Mouse (Mus musculus): Measurements from ENCODE around the gene Cers6.

Cers6 gene

GRCm38 (mm10) chr2:69020636-69021310, 159.5 kb downstream of the Cers6 start:
- no peak for DNase-seq

GRCm38 (mm10) chr2:69021516-69021915, 160.3 kb downstream of the Cers6 start:
- no peak for DNase-seq

GRCm38 (mm10) chr2:69024856-69025255, 163.6 kb downstream of the Cers6 start:
- DNase-seq, result no peak

- no peak for DNase-seq
These were observed 171.3 kb downstream of the Cers6 start for GRCm38 (mm10) chr2:69032562-69032961.

GRCm38 (mm10) chr2:69035457-69035856, 174.2 kb downstream of the Cers6 start:
- DNase-seq, result no peak

GRCm38 (mm10) chr2:69037362-69037761, 176.1 kb downstream of the Cers6 start:
- DNase-seq, result no peak

GRCm38 (mm10) chr2:69042327-69043106, 181.3 kb downstream of the Cers6 start:
- DNase-seq, result no peak

GRCm38 (mm10) chr2:69043431-69044118, 182.3 kb downstream of the Cers6 start:
- DNase-seq, result peak; percentile 21

- no peak for DNase-seq
These were observed 184.7 kb downstream of the Cers6 start for GRCm38 (mm10) chr2:69045926-69046325.

- DNase-seq, result no peak
These were observed 186.1 kb downstream of the Cers6 start for GRCm38 (mm10) chr2:69047297-69047696.

- DNase-seq, result no peak
These were observed 186.6 kb downstream of the Cers6 start for GRCm38 (mm10) chr2:69047805-69048204.

GRCm38 (mm10) chr2:69049179-69049578, 187.9 kb downstream of the Cers6 start:
- no peak for DNase-seq

GRCm38 (mm10) chr2:69050189-69050588, 188.9 kb downstream of the Cers6 start:
- no peak for DNase-seq

GRCm38 (mm10) chr2:69051596-69051995, 190.4 kb downstream of the Cers6 start:
- no peak for DNase-seq

- peak; percentile 39 for DNase-seq
These were observed 192.1 kb downstream of the Cers6 start for GRCm38 (mm10) chr2:69053210-69053858.

- DNase-seq, result peak; percentile 77
These were observed 193.0 kb downstream of the Cers6 start for GRCm38 (mm10) chr2:69054279-69054678.

- no peak for DNase-seq
These were observed 193.9 kb downstream of the Cers6 start for GRCm38 (mm10) chr2:69055174-69055573.

GRCm38 (mm10) chr2:69061313-69061712, 200.1 kb downstream of the Cers6 start:
- DNase-seq, result no peak

GRCm38 (mm10) chr2:69061910-69062689, 200.9 kb downstream of the Cers6 start:
- no peak for DNase-seq

GRCm38 (mm10) chr2:69064759-69065158, 203.5 kb downstream of the Cers6 start:
- no peak for DNase-seq

- no peak for DNase-seq
These were observed 210.4 kb downstream of the Cers6 start for GRCm38 (mm10) chr2:69071440-69072235.

- no peak for DNase-seq
These were observed 215.9 kb downstream of the Cers6 start for GRCm38 (mm10) chr2:69077189-69077588.

Data from kidney, adult 11 months (tissue).